Mouse (Mus musculus) testis, adult 2 months (tissue): ENCODE results near the gene Exoc2. TPM values are rescaled to one million over a fixed set of nuclear protein-coding genes. Genes with fewer than 3 reads are reported as not detected.

Experiments used
- H3K27ac ChIP-seq: fragments of 200-500 bp; 2 replicates; pipeline ENCODE4 v1.5.1; 2012; ENCODE audit warnings: low read depth, low read length; ENCODE audit not compliant: control insufficient read depth, insufficient read depth
- H3K27me3 ChIP-seq: fragments of 200-500 bp; 2 replicates; pipeline ENCODE4 v1.6.1; 2012; ENCODE audit warnings: mild to moderate bottlenecking, low read length, moderate library complexity; ENCODE audit not compliant: control insufficient read depth, insufficient read depth
- H3K36me3 ChIP-seq: fragments of 200-500 bp; 2 replicates; pipeline ENCODE4 v1.6.1; 2012; ENCODE audit warnings: mild to moderate bottlenecking, low read length; ENCODE audit not compliant: control insufficient read depth, insufficient read depth
- H3K4me1 ChIP-seq: fragments of 200-500 bp; 2 replicates; pipeline ENCODE4 v1.6.1; 2012; ENCODE audit warnings: low read length; ENCODE audit not compliant: control insufficient read depth, insufficient read depth
- H3K4me3 ChIP-seq: fragments of 200-500 bp; 2 replicates; pipeline ENCODE4 v1.5.1; 2012; ENCODE audit warnings: low read depth, mild to moderate bottlenecking, low read length, moderate library complexity, mixed read lengths; ENCODE audit not compliant: control insufficient read depth
- CTCF ChIP-seq: fragments of 200-500 bp; IDR thresholded peaks from 2 replicates; pipeline ENCODE4 v1.5.1; 2012; ENCODE audit warnings: low read depth, mild to moderate bottlenecking, inconsistent platforms, low read length, moderate library complexity; ENCODE audit not compliant: control insufficient read depth, insufficient read depth, insufficient replicate concordance
- POLR2A ChIP-seq: fragments of 200-500 bp; IDR thresholded peaks from 2 replicates; pipeline ENCODE4 v1.6.1; 2012; ENCODE audit warnings: low read depth, mild to moderate bottlenecking, inconsistent platforms, low read length, moderate library complexity; ENCODE audit not compliant: control insufficient read depth
- polyA plus RNA-seq: library from polyadenylated mRNA; depleted of rRNA; stranded (reverse); fragments of >200 nt; gene quantifications from 2 replicates; pipeline ENCODE4 v1.2.3, GENCODE M21; 2012

Gene Exoc2
- polyA plus RNA-seq, 1 experiment = 10.7 TPM

DNA sequence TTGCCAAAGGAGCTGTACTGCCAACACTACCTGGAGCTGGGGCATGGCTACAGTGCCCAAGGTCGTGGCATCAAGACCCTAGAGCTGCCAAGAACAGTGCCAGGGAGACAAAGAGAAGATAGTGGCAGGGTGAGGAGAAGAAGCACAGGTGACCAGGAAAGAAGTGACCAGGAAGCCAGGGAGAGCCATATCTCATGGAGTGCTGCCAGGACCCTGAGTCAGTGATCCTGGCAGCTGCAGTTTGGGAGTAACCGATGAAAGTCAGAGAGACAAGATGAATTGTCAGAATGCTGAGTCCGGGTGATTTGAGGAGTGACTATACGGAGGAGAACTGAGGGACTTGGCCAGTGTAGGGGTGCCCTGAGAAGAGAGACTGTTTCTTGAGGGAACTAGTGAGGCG, 180.3 kb downstream of the Exoc2 start:
- H3K27ac ChIP-seq = no peak overlapping the region
- H3K27me3 ChIP-seq = no peaks in the 10 kb centered on the region
- no peak overlapping the region for H3K4me3 ChIP-seq
- H3K4me1 ChIP-seq = no peaks in the 10 kb centered on the region
- TF ChIP-seq CTCF = no peak
- TF ChIP-seq POLR2A = no peak
- H3K36me3 ChIP-seq = no peaks in the 10 kb centered on the region

- H3K27me3 ChIP-seq = no peaks in the 10 kb centered on the region
- H3K4me3 ChIP-seq = no peak overlapping the region
- no peak overlapping the region for H3K27ac ChIP-seq
- H3K4me1 ChIP-seq = no peaks in the 10 kb centered on the region
- TF ChIP-seq CTCF = no peak
- TF ChIP-seq POLR2A = no peak
- H3K36me3 ChIP-seq = no peaks in the 10 kb centered on the region
Observed at GRCm38 (mm10) chr13:30793196-30793595, 180.7 kb downstream of the Exoc2 start.

- Histone ChIP-seq H3K27ac (no peak overlapping the region), H3K4me1 (no peaks in the 10 kb centered on the region), H3K36me3 (no peaks in the 10 kb centered on the region), H3K27me3 (no peaks in the 10 kb centered on the region), H3K4me3 (no peak overlapping the region)
- no peak for TF ChIP-seq CTCF
- TF ChIP-seq POLR2A = no peak
Observed at GRCm38 (mm10) chr13:30792741-30793140, 181.2 kb downstream of the Exoc2 start.

- TF ChIP-seq CTCF (no peak), POLR2A (no peak)
- H3K4me3 ChIP-seq = no peak overlapping the region
- no peaks in the 10 kb centered on the region for H3K4me1 ChIP-seq
- no peaks in the 10 kb centered on the region for H3K36me3 ChIP-seq
- no peaks in the 10 kb centered on the region for H3K27me3 ChIP-seq
- H3K27ac ChIP-seq = no peak overlapping the region
Observed at GRCm38 (mm10) chr13:30792308-30792707, 181.6 kb downstream of the Exoc2 start.

DNA sequence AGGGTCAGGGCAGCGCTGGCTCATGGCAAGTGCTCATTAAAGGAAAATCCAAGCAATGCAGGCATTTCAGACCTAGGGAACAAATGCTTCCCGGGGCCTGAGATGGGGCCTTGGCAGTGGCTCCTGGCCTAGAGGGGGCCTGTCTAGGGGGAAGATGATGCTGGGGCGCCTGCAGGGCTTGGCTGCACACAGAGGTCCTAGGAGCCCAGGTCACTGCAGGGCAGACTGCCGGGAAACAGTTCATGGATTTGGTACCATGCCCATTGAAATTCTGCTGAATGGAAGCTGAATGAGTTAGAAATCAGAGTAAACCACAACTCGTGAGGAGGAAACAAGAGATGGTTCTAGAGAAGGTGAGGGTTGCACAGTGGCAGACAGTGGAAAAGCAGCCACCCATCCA, 183.9 kb downstream of the Exoc2 start:
- H3K27ac ChIP-seq = no peak overlapping the region
- H3K27me3 ChIP-seq = no peaks in the 10 kb centered on the region
- H3K4me1 ChIP-seq = no peaks in the 10 kb centered on the region
- H3K4me3 ChIP-seq = no peak overlapping the region
- no peaks in the 10 kb centered on the region for H3K36me3 ChIP-seq
- TF ChIP-seq CTCF = no peak

DNA sequence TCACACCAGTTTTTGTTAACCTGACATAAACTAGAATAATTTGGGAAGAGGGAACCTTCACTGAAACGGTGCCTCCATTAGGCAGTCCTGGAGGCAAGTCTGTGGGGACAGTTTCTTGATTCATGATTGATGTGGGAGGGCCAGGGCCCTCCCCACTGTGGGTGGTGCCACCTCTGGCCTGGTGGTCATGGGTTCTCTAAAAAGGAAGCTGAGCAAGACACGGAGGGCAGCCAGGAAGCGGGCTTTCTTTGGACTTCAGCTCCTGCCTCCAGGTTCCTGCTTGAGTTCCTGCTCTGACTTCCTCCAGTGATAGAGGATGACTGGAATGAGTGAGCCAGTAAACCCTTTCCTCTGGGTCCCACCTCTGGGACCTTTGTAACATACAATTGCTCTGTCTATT, 185.5 kb downstream of the Exoc2 start:
- H3K4me3 ChIP-seq = no peak overlapping the region
- H3K27me3 ChIP-seq = no peaks in the 10 kb centered on the region
- H3K27ac ChIP-seq = no peak overlapping the region
- no peaks in the 10 kb centered on the region for H3K4me1 ChIP-seq
- H3K36me3 ChIP-seq = no peaks in the 10 kb centered on the region
- TF ChIP-seq CTCF = no peak
- TF ChIP-seq POLR2A = no peak

DNA sequence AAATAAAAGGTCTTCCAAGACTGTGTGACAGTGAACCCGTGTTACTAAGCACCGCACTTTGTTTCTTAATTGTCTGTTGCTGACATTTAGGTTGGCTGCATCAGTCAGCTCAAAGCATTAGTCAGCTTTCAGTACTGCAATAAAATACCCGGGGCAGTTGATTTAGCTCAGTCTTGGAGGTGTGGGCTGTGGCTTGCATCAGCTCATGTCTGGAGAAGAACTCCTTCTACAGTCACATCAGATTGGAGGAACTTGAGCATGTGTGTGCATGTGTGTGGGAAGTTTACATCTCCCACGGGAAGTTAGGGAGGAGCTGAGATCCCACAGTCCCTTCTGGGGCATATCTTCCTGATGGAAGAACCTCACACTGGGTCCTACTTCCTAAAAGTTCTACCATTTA, 185.9 kb downstream of the Exoc2 start:
- Histone ChIP-seq H3K27me3 (no peaks in the 10 kb centered on the region), H3K4me1 (no peaks in the 10 kb centered on the region), H3K27ac (no peak overlapping the region), H3K4me3 (no peak overlapping the region), H3K36me3 (no peaks in the 10 kb centered on the region)
- TF ChIP-seq CTCF = no peak
- no peak for TF ChIP-seq POLR2A

- Histone ChIP-seq H3K27ac (no peak overlapping the region), H3K4me1 (no peaks in the 10 kb centered on the region), H3K27me3 (no peaks in the 10 kb centered on the region), H3K36me3 (no peaks in the 10 kb centered on the region), H3K4me3 (no peak overlapping the region)
- TF ChIP-seq CTCF (no peak), POLR2A (no peak)
Observed at GRCm38 (mm10) chr13:30787556-30787955, 186.3 kb downstream of the Exoc2 start.
